Mouse (Mus musculus): Measurements from ENCODE around the gene Galnt9.

- no peak for TF ChIP-seq ZC3H11A (IDR thresholded peaks at IDR 0.05; ENCODE audit: borderline replicate concordance, low read depth, low read length)
- TF ChIP-seq CHD2 (IDR thresholded peaks at IDR 0.05; ENCODE audit: low read depth, low read length) = no peak
- TF ChIP-seq ZNF384 (IDR thresholded peaks at IDR 0.05; ENCODE audit: low read depth, low read length) = no peak
These were observed 33.8 kb upstream of the Galnt9 start for GRCm38 (mm10) chr5:110510357-110510756.
